Mouse (Mus musculus): Measurements from ENCODE around the gene Mrps18b. TPM values are rescaled to one million over a fixed set of nuclear protein-coding genes. Genes with fewer than 3 reads are reported as not detected.

The Mrps18b gene
- polyA plus RNA-seq, 1 experiment from 2014 or later, result 65.3 TPM

DNA sequence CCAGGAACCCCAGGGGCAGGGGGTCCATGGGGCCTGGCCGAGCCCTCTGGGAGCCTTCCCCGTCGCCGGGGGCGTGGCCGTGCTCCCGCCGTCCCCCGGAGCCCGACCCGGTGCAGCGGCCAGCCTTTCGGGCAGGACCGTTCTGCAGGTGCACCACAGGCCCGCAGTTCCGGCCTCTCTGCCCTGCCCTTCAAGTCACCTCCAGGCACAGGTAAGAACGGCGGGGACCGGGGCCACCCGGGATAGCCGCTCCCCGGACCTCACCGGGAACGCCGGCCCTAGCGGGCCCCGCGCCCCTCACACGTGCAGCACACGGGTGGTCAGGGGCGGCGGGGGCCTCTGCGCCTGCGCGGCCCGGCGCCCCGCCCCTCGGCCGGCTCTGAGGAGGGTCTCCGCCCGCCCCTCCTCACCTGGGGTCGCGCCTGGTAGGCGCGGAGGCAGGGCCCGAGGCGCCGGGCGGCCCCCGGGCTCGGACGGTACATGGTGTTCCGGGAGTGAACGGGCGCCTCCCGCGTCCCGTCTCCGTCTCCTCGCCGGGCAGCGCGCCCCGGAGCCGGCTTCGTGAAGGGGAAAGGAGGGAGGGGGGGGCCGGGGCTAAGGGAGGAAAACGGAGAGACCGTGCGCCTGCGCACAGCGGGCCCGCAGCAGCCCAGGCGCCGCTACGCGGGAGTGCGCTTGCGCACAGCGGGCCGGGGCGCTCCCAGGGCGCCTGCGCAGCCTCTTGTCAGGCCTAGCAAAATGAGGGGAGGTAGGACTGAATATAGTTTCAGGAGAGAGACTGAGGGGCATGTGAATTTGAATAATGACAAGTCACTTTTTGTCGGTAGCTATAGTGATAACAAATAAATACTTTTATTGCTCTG, 19.2 kb downstream of the Mrps18b start, which contains the start of gene 2310061I04Rik:
Gene 2310061I04Rik (minus strand): TSS at position 651 of the 863 bp plus-strand sequence.
- Histone ChIP-seq H3K36me3 (ENCODE audit: control insufficient read depth, insufficient read depth, low read length) (peaks cover 51% of the 10 kb centered on the region), H3K27ac (ENCODE audit: low read depth, low read length) (peak within 1 kb of the TSS; percentile 95), H3K9me3 (ENCODE audit: control insufficient read depth, low read length) (no peaks in the 10 kb centered on the region), H3K4me2 (ENCODE audit: low read depth, low read length) (peak within 1 kb of the TSS; percentile 100), H3K9ac (replicated peaks; ENCODE audit: low read depth, low read length) (peak within 1 kb of the TSS; percentile 76), H3K4me3 (ENCODE audit: low read depth, low read length) (peak within 1 kb of the TSS; percentile 78), H3K4me1 (ENCODE audit: control insufficient read depth, insufficient read depth, low read length) (peaks cover 13% of the 10 kb centered on the region), H3K27me3 (ENCODE audit: control insufficient read depth, insufficient read depth, low read length) (no peaks in the 10 kb centered on the region)
- WGBS, result under 1% methylated on average over 75 of the region's 86 CpGs
- peak; percentile 92 for ATAC-seq (ENCODE audit: low read depth)

DNA sequence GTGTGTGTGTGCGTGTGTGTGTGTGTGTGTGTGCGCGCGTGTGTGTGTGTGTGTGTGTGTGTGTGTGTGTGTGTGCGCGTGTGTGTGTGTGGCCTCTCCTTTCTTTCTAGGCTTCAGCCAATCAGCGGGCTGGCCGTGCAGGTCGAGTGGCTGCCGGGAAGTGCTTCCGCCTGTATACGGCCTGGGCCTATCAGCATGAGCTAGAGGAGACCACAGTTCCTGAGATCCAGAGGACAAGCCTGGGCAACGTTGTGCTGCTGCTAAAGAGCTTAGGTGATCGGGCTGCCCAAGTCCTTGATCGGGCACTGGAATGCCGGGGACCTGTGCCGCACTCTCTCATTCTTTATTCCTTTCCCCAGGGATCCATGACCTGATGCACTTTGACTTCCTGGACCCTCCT, 28.5 kb downstream of the Mrps18b start:
- Histone ChIP-seq H3K27me3 (ENCODE audit: control insufficient read depth, insufficient read depth, low read length) (no peaks in the 10 kb centered on the region), H3K4me2 (ENCODE audit: low read depth, low read length) (no peak overlapping the region), H3K4me1 (ENCODE audit: control insufficient read depth, insufficient read depth, low read length) (no peaks in the 10 kb centered on the region), H3K9ac (replicated peaks; ENCODE audit: low read depth, low read length) (no peak overlapping the region), H3K4me3 (ENCODE audit: low read depth, low read length) (no peak overlapping the region), H3K36me3 (ENCODE audit: control insufficient read depth, insufficient read depth, low read length) (peaks cover 80% of the 10 kb centered on the region), H3K27ac (ENCODE audit: low read depth, low read length) (no peak overlapping the region), H3K9me3 (ENCODE audit: control insufficient read depth, low read length) (no peaks in the 10 kb centered on the region)
- 82% methylated on average over 14 of the region's 17 CpGs for WGBS
- no peak for ATAC-seq (ENCODE audit: low read depth)

DNA sequence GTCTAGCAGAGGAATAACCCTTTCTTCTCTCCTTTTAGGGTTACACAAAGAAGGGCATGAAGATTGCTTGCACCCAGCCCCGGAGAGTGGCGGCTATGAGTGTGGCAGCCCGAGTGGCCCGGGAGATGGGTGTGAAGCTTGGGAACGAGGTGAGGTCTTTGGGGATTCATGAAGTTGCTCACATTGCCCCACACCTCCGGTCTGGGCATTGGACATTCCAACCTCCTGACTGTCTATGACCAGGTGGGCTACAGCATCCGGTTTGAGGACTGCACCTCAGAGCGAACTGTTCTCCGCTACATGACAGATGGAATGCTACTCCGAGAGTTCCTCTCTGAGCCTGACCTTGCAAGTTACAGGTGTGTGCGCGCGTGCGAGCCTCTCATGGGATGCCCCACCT, 32.4 kb downstream of the Mrps18b start:
- H3K9me3 ChIP-seq (ENCODE audit: control insufficient read depth, low read length), result no peaks in the 10 kb centered on the region
- no peak overlapping the region for H3K27ac ChIP-seq (ENCODE audit: low read depth, low read length)
- H3K27me3 ChIP-seq (ENCODE audit: control insufficient read depth, insufficient read depth, low read length), result no peaks in the 10 kb centered on the region
- WGBS, result 95% methylated on average over 14 of the region's 14 CpGs
- H3K4me3 ChIP-seq (ENCODE audit: low read depth, low read length), result no peak overlapping the region
- H3K4me2 ChIP-seq (ENCODE audit: low read depth, low read length), result no peak overlapping the region
- H3K4me1 ChIP-seq (ENCODE audit: control insufficient read depth, insufficient read depth, low read length), result peaks cover 9% of the 10 kb centered on the region
- no peak overlapping the region for H3K9ac ChIP-seq (replicated peaks; ENCODE audit: low read depth, low read length)
- ATAC-seq (ENCODE audit: low read depth), result no peak
- H3K36me3 ChIP-seq (ENCODE audit: control insufficient read depth, insufficient read depth, low read length), result peaks cover 61% of the 10 kb centered on the region

DNA sequence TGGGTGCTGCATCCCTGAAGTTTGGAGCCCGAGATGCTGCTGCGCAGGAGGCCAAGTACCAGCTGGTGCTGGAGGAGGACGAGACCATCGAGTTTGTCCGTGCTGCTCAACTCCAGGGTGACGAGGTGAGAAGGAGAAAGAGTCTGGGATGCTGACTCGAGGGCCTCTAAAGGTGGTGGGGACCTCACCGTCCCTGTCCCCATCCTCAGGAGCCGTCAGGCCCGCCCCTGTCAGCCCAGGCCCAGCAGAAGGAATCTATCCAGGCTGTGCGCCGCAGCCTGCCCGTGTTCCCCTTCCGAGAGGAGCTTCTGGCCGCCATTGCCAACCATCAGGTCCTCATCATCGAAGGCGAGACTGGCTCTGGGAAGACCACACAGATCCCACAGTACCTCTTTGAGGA, 33.3 kb downstream of the Mrps18b start:
- H3K9me3 ChIP-seq (ENCODE audit: control insufficient read depth, low read length), result no peaks in the 10 kb centered on the region
- peaks cover 52% of the 10 kb centered on the region for H3K36me3 ChIP-seq (ENCODE audit: control insufficient read depth, insufficient read depth, low read length)
- no peaks in the 10 kb centered on the region for H3K27me3 ChIP-seq (ENCODE audit: control insufficient read depth, insufficient read depth, low read length)
- WGBS, result 95% methylated on average over 17 of the region's 17 CpGs
- H3K4me2 ChIP-seq (ENCODE audit: low read depth, low read length), result no peak overlapping the region
- no peak overlapping the region for H3K27ac ChIP-seq (ENCODE audit: low read depth, low read length)
- peaks cover 9% of the 10 kb centered on the region for H3K4me1 ChIP-seq (ENCODE audit: control insufficient read depth, insufficient read depth, low read length)
- ATAC-seq (ENCODE audit: low read depth), result no peak
- no peak overlapping the region for H3K9ac ChIP-seq (replicated peaks; ENCODE audit: low read depth, low read length)
- no peak overlapping the region for H3K4me3 ChIP-seq (ENCODE audit: low read depth, low read length)

DNA sequence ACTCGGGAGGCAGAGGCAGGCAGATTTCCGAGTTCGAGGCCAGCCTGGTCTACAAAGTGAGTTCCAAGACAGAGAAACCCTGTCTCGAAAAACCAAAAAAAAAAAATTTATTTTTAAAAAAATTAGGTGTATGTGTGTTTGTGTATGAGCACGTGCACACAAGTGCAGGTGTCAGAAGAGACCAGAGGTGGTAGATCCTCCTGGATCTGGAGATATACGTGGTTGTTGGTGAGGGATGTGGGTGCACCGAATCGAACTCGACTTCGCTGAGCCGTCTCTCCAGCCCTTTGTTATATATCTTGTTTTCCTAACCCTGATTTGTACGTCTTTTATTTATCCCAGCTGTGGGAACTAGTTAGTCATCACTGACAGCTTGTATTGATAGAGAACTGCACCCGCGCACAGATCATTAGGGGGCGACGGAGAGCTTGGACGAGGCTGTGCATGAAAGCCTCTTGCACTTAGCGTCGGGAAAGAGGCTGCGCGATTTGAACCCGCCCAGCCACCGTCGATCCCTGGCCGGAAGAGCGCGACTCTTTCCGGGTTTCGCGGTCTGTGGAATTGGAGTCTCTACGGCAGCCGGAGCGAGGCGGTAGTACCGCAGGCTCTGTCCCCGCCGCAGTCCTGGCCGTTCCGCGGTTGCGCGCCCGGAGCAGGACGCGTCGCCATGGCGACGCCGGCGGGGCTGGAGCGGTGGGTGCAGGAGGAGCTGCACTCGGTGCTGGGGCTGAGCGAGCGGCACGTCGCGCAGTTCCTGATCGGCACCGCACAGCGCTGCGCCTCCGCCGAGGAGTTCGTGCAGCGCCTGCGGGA, 36.7 kb downstream of the Mrps18b start, which contains the start of gene Dhx16:
Gene Dhx16 (plus strand): TSS at position 575 of the 813 bp plus-strand sequence.
- peak within 1 kb of the TSS; percentile 67 for H3K27ac ChIP-seq (ENCODE audit: low read depth, low read length)
- no peaks in the 10 kb centered on the region for H3K27me3 ChIP-seq (ENCODE audit: control insufficient read depth, insufficient read depth, low read length)
- ATAC-seq (ENCODE audit: low read depth), result peak; percentile 93
- peak within 1 kb of the TSS; percentile 57 for H3K4me2 ChIP-seq (ENCODE audit: low read depth, low read length)
- H3K9me3 ChIP-seq (ENCODE audit: control insufficient read depth, low read length), result no peaks in the 10 kb centered on the region
- peaks cover 9% of the 10 kb centered on the region for H3K4me1 ChIP-seq (ENCODE audit: control insufficient read depth, insufficient read depth, low read length)
- 6% methylated on average over 66 of the region's 66 CpGs for WGBS
- H3K36me3 ChIP-seq (ENCODE audit: control insufficient read depth, insufficient read depth, low read length), result peaks cover 35% of the 10 kb centered on the region
- H3K9ac ChIP-seq (replicated peaks; ENCODE audit: low read depth, low read length), result peak within 1 kb of the TSS; percentile 83
- H3K4me3 ChIP-seq (ENCODE audit: low read depth, low read length), result peak within 1 kb of the TSS; percentile 94

DNA sequence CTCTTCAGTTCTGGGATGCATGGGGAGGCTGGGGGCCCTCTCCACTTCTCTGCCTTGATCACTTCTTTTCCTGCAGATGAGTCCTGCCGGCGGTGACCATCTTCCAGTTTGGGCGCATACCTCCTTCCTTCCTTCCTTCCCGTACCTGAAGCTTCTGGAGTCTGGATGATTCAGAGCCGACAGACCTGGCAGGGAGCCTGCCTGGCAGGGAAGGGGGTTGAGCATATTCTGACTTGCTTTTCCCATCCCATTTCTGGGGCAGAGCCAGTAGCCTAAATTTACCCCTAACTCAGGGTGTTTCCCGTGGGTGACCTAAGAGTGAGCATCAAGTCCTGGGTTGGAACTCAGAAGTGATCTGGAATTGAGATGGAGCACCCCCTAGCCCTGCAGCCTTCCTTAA, 41.5 kb downstream of the Mrps18b start:
- WGBS, result 93% methylated on average over 6 of the region's 6 CpGs
- Histone ChIP-seq H3K9ac (replicated peaks; ENCODE audit: low read depth, low read length) (no peak overlapping the region), H3K4me3 (ENCODE audit: low read depth, low read length) (no peak overlapping the region), H3K27ac (ENCODE audit: low read depth, low read length) (no peak overlapping the region), H3K36me3 (ENCODE audit: control insufficient read depth, insufficient read depth, low read length) (peaks cover 19% of the 10 kb centered on the region), H3K9me3 (ENCODE audit: control insufficient read depth, low read length) (no peaks in the 10 kb centered on the region), H3K4me1 (ENCODE audit: control insufficient read depth, insufficient read depth, low read length) (peaks cover 27% of the 10 kb centered on the region), H3K27me3 (ENCODE audit: control insufficient read depth, insufficient read depth, low read length) (no peaks in the 10 kb centered on the region), H3K4me2 (ENCODE audit: low read depth, low read length) (no peak overlapping the region)
- no peak for ATAC-seq (ENCODE audit: low read depth)

DNA sequence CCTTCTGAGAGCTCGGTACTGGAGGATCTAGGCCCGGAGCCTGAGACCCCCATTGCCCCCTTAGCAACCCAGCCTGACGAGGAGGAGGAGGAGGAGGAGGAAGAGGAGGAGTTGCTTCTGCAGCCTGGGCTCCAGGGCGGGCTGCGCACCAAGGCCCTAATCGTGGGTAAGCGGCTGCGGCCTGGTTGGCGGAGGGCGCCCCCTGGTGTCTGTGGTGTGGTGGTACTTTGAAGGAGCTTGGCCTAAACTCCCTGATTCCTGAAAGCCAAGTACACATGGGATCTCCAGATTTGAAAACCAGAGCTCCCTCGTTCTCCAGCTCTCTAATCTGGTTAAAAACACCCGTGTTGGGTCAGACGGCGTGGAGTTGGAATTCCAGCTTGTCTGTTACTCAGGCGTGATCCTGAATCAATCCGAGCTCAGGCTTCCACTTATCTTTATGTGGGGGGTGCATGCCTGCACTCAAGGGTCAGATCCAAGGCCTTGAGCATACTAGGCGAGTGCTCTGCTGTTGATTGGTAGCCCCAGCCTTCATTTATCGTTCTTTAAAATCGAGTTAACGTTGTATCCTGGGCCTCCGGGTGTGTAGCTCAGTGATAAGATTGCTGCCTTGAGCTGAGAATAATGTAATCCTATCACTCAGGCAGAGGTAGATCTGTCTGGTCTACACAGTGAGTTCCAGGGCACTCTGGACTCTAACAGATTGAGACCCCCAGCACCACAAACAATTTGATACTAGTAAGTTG, 42.2 kb downstream of the Mrps18b start:
- no peak overlapping the region; the same call in 1 of the 2 replicates for H3K4me2 ChIP-seq (ENCODE audit: low read depth, low read length)
- H3K4me3 ChIP-seq (ENCODE audit: low read depth, low read length), result no peak overlapping the region
- H3K9ac ChIP-seq (replicated peaks; ENCODE audit: low read depth, low read length), result no peak overlapping the region
- H3K4me1 ChIP-seq (ENCODE audit: control insufficient read depth, insufficient read depth, low read length), result peaks cover 31% of the 10 kb centered on the region
- H3K36me3 ChIP-seq (ENCODE audit: control insufficient read depth, insufficient read depth, low read length), result peaks cover 19% of the 10 kb centered on the region
- ATAC-seq (ENCODE audit: low read depth), result peak; percentile 45; the same call in 1 of the 2 replicates
- no peaks in the 10 kb centered on the region for H3K9me3 ChIP-seq (ENCODE audit: control insufficient read depth, low read length)
- WGBS, result 32% methylated on average over 21 of the region's 21 CpGs
- 0 out of 2 replicates have a peak overlapping the region, but pooled peaks have one; percentile 44 for H3K27ac ChIP-seq (ENCODE audit: low read depth, low read length)
- no peaks in the 10 kb centered on the region for H3K27me3 ChIP-seq (ENCODE audit: control insufficient read depth, insufficient read depth, low read length)

DNA sequence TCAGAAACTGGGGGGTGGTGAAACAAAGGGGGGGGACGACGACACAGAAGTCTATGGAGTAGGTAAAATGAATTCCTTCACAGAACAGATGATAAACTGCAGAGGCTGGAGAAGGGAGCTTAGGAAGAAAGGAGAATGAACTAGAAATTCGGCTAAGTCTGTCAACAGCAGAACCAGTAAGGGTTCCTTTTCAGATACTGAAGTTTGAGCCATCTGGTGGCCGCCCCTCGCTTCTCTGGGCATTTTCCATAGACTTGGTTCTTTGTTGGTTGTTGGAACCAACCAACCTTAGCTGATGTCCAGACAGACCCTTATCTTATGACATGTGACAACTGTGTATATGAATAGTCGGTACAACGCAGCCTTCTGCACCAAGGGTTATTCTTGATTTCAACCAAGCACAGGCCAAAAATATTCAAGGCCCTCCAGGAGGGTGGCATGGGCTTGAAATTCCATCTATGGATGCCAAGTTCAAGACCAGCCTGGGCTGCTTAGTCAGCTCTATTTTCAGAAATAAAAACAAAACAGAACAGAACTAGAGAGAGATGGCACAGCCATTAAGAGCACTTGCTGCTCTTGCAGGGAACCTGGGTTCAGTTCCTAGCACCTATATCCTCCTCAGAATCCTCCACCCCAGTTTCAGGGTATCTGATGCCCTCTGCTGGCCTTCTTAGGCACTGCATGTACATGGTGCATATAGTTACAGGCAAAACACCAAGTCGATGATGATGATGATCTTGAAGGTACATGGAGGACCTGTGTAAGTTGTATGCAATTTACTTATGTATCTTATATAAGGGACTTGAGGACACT, 45.1 kb downstream of the Mrps18b start:
- H3K27ac ChIP-seq (ENCODE audit: low read depth, low read length), result no peak overlapping the region
- peaks cover 44% of the 10 kb centered on the region for H3K4me1 ChIP-seq (ENCODE audit: control insufficient read depth, insufficient read depth, low read length)

More for the DNA sequence above, 45.1 kb downstream of the Mrps18b start:
- peaks cover 16% of the 10 kb centered on the region for H3K36me3 ChIP-seq (ENCODE audit: control insufficient read depth, insufficient read depth, low read length)
- no peak for ATAC-seq (ENCODE audit: low read depth)
- H3K9ac ChIP-seq (replicated peaks; ENCODE audit: low read depth, low read length), result peak overlapping the region; percentile 63; the same call in 1 of the 2 replicates
- peak overlapping the region; percentile 94 for H3K4me2 ChIP-seq (ENCODE audit: low read depth, low read length)
- no peaks in the 10 kb centered on the region for H3K9me3 ChIP-seq (ENCODE audit: control insufficient read depth, low read length)
- WGBS, result 85% methylated on average over 8 of the region's 8 CpGs
- H3K27me3 ChIP-seq (ENCODE audit: control insufficient read depth, insufficient read depth, low read length), result no peaks in the 10 kb centered on the region
- peak overlapping the region; percentile 78; the same call in 1 of the 2 replicates for H3K4me3 ChIP-seq (ENCODE audit: low read depth, low read length)
